Mouse (Mus musculus) ovary, adult 2 months (tissue): ENCODE data around the gene Olfr1141. TPM values are rescaled to one million over a fixed set of nuclear protein-coding genes. Genes with fewer than 3 reads are reported as not detected.

ENCODE experiments used
- polyA plus RNA-seq: library from polyadenylated mRNA; depleted of rRNA; stranded (reverse); fragments of >200 nt; gene quantifications from 2 replicates; pipeline ENCODE4 v1.2.3, GENCODE M21; 2012; rRNA removed

Olfr1141 gene
- polyA plus RNA-seq: not detected in 2 replicates

GRCm38 (mm10) chr2:87753891-87754290, at the start of gene Olfr1141:
TSS of gene Olfr1141 (minus strand) at chr2:87753991.

GRCm38 (mm10) chr2:87800292-87800691, 46.5 kb upstream of the Olfr1141 start, which contains the start of gene Olfr1143:
TSS of gene Olfr1143 (plus strand) at chr2:87800592.

DNA sequence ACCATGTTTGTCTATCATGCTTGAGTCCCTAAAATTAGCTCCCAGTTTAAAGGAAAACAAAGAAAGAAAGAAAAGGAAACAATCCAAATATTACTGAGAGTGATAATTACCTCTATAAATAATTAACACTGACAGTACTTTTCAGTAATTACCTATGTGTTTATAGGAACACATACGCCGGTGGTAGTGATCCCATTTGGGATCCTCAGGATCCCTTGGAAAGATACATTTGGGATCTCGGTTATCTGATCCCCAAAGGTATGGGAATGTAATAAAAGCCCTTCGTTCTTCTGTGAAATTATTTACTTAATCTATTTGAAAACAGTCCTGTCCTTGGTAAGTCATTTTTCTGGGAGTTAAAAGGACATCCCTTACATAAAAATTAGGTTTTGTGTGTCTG, 25.4 kb upstream of the Olfr1141 start, which contains the start of gene Olfr152:
TSS of gene Olfr152 (plus strand) at position 301 of the 400 bp plus-strand sequence.

GRCm38 (mm10) chr2:87743452-87743851, 10.3 kb downstream of the Olfr1141 start, which contains the start of gene Olfr1140:
TSS of gene Olfr1140 (plus strand) at chr2:87743752.

DNA sequence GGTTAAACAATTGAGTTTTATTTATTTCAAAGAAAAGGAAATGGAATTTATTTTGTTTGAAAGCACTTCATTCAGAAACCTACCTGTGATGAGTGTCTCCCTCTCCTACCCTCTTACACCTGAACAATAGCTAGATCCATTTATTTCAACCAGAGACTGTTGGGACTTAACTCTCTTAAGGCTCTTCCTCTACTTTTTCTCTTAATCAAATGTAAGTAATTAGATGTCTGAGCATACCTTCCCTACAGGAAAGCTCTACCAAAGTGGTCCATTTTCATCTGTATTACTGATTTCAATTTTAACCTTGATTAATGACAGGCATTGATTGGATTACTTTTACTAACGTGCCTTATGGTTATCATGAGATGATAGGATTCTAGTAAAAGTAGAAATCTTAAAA, 13.9 kb downstream of the Olfr1141 start, which contains the start of gene Olfr1138:
TSS of gene Olfr1138 (minus strand) at position 101 of the 400 bp plus-strand sequence.

GRCm38 (mm10) chr2:87713079-87713478, 40.7 kb downstream of the Olfr1141 start, which contains the start of gene Olfr1137:
TSS of gene Olfr1137 (minus strand) at chr2:87713179.

Other genes with a start within 250 kb of the Olfr1141 start
- gene Pramel6, start 247.4 kb downstream of the Olfr1141 start, polyA plus RNA-seq: not detected in 2 replicates
- not detected in 2 replicates for gene Olfr153, start 222.2 kb downstream of the Olfr1141 start, polyA plus RNA-seq
- not detected in 2 replicates for gene Olfr1128, start 208.4 kb downstream of the Olfr1141 start, polyA plus RNA-seq
- not detected in 2 replicates for gene Olfr1129, start 180.1 kb downstream of the Olfr1141 start, polyA plus RNA-seq
- not detected in 2 replicates for gene Olfr1130, start 147.8 kb downstream of the Olfr1141 start, polyA plus RNA-seq
- gene Olfr1131, start 126.9 kb downstream of the Olfr1141 start, polyA plus RNA-seq: not detected in 2 replicates
- gene Olfr1132, start 116.5 kb downstream of the Olfr1141 start, polyA plus RNA-seq: not detected in 2 replicates
- not detected in 2 replicates for gene Olfr1133, start 106.6 kb downstream of the Olfr1141 start, polyA plus RNA-seq
- gene Olfr1134, start 95.5 kb downstream of the Olfr1141 start, polyA plus RNA-seq: not detected in 2 replicates
- gene Olfr1135, start 80.3 kb downstream of the Olfr1141 start, polyA plus RNA-seq: not detected in 2 replicates
- not detected in 2 replicates for gene Olfr1136, start 60.0 kb downstream of the Olfr1141 start, polyA plus RNA-seq
- not detected in 2 replicates for gene Olfr1137, start 40.8 kb downstream of the Olfr1141 start, polyA plus RNA-seq
- not detected in 2 replicates for gene Olfr1138, start 14.0 kb downstream of the Olfr1141 start, polyA plus RNA-seq
- not detected in 2 replicates for gene Olfr1140, start 10.2 kb downstream of the Olfr1141 start, polyA plus RNA-seq
- gene Olfr152, start 25.5 kb upstream of the Olfr1141 start, polyA plus RNA-seq: not detected in 2 replicates
- not detected in 2 replicates for gene Olfr1143, start 46.6 kb upstream of the Olfr1141 start, polyA plus RNA-seq
- not detected in 2 replicates for gene Olfr1145, start 55.8 kb upstream of the Olfr1141 start, polyA plus RNA-seq
- gene Olfr1148, start 76.5 kb upstream of the Olfr1141 start, polyA plus RNA-seq: not detected in 2 replicates
- gene Olfr1150-ps1, start 90.0 kb upstream of the Olfr1141 start, polyA plus RNA-seq: not detected in 2 replicates
- not detected in 2 replicates for gene Olfr1151, start 101.9 kb upstream of the Olfr1141 start, polyA plus RNA-seq
- not detected in 2 replicates for gene Olfr1152, start 112.5 kb upstream of the Olfr1141 start, polyA plus RNA-seq
- gene Olfr1153, start 141.0 kb upstream of the Olfr1141 start, polyA plus RNA-seq: not detected in 2 replicates
- gene Olfr1154, start 151.2 kb upstream of the Olfr1141 start, polyA plus RNA-seq: not detected in 2 replicates
- not detected in 2 replicates for gene Olfr1155, start 191.1 kb upstream of the Olfr1141 start, polyA plus RNA-seq
- not detected in 2 replicates for gene Olfr1156, start 199.1 kb upstream of the Olfr1141 start, polyA plus RNA-seq
- not detected in 2 replicates for gene Olfr1157, start 214.3 kb upstream of the Olfr1141 start, polyA plus RNA-seq
- gene Olfr74, start 220.7 kb upstream of the Olfr1141 start, polyA plus RNA-seq: not detected in 2 replicates
- not detected in 2 replicates for gene Olfr1158, start 236.1 kb upstream of the Olfr1141 start, polyA plus RNA-seq